Mouse (Mus musculus): ENCODE measurements around the gene Fez2.

GRCm38 (mm10) chr17:78357753-78358152 is 60.2 kb downstream of the Fez2 start:
- no peak for TF ChIP-seq CTCF (IDR thresholded peaks at IDR 0.05; ENCODE audit: low read depth, low read length)
- TF ChIP-seq POLR2A (IDR thresholded peaks at IDR 0.05; ENCODE audit: insufficient read depth, low read length): no peak
